Mouse (Mus musculus) liver, embryonic 13.5 days (tissue): ENCODE measurements at regions not wholly inside any gene's neighbourhood (a gene's known extent, or its start where the extent isn't known, plus 50 kb on each side); places are given as distances from the start of the nearest gene placed in this dataset.
"Not testable (repeated sequence)": the region's sequence is repeated elsewhere in the genome, so short reads cannot be mapped to it uniquely, and the experiment has no call there.

Experiments
- ATAC-seq: fragments of 200-750 bp; cut with Nextera tagmentation; 2 replicates; pipeline ENCODE4 v1.8.0; 2017; ENCODE audit warnings: low read depth, mild to moderate bottlenecking, moderate number of reproducible peaks, moderate library complexity
- DNase-seq: peaks from one replicate; pipeline ENCODE4 v3.0.0; 2022
- H3K27ac ChIP-seq: fragments of 300-500 bp; sonication (generic); 2 replicates; pipeline ENCODE4 v1.5.1; 2015; ENCODE audit warnings: moderate library complexity, mild to moderate bottlenecking, inconsistent platforms
- H3K27me3 ChIP-seq: fragments of 300-500 bp; sonication (generic); 2 replicates; pipeline ENCODE4 v1.6.1; 2015; ENCODE audit warnings: mild to moderate bottlenecking, inconsistent platforms
- H3K36me3 ChIP-seq: fragments of 300-500 bp; sonication (generic); 2 replicates; pipeline ENCODE4 v1.6.1; 2015; ENCODE audit warnings: mild to moderate bottlenecking, inconsistent platforms
- H3K4me1 ChIP-seq: fragments of 300-500 bp; sonication (generic); replicated peaks from 2 replicates; pipeline ENCODE4 v1.6.1; 2015; ENCODE audit warnings: inconsistent platforms
- H3K4me2 ChIP-seq: fragments of 300-500 bp; sonication (generic); 2 replicates; pipeline ENCODE4 v1.6.1; 2015; ENCODE audit warnings: inconsistent platforms, mild to moderate bottlenecking, moderate library complexity
- H3K4me3 ChIP-seq: fragments of 300-500 bp; sonication (generic); replicated peaks from 2 replicates; pipeline ENCODE4 v1.5.1; 2015; ENCODE audit warnings: mild to moderate bottlenecking, inconsistent platforms
- H3K9ac ChIP-seq: fragments of 300-500 bp; sonication (generic); 2 replicates; pipeline ENCODE4 v1.6.1; 2015; ENCODE audit warnings: mild to moderate bottlenecking, inconsistent platforms
- H3K9me3 ChIP-seq: fragments of 300-500 bp; sonication (generic); replicated peaks from 2 replicates; pipeline ENCODE4 v1.6.1; 2016; ENCODE audit warnings: inconsistent platforms
- WGBS: fragments of 180-500 bp; shearing (Covaris S2); methylation state at CpG from one replicate; pipeline ENCODE4 v1.1.7; 2015; ENCODE audit not compliant: insufficient replicate concordance; 5-methylcytosine and 5-hydroxymethylcytosine counted together

DNA sequence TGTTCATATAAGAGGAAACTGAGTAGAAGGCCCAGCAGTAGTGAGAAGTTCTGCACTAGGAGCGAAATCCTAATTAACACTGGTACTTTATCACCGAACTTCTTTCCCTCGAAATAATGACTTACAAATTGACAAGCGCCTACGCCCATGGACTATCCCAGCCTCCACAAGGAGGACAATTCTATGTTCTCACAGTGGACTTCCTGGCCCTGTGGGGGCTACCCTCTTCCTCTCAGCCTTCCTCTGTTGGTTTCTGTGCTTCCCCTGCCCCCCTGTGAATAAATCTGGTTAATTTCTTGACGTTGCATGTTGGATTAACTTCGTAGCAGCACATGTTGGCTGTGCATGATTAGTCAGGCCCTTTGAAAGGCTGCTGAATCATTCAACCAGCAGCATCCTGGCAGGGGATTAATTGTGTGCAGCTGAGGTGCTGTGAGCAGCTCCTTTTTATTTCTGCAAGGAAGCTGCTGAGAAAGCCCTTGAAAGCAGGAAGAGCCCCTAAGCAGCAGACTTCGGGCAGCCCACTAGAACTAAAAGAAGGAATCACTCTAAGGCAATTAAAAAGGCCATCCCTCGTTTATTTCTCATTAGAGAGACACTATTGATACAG lies 117.4 kb downstream of the Pmp22 start:
- no peak for ATAC-seq

DNA sequence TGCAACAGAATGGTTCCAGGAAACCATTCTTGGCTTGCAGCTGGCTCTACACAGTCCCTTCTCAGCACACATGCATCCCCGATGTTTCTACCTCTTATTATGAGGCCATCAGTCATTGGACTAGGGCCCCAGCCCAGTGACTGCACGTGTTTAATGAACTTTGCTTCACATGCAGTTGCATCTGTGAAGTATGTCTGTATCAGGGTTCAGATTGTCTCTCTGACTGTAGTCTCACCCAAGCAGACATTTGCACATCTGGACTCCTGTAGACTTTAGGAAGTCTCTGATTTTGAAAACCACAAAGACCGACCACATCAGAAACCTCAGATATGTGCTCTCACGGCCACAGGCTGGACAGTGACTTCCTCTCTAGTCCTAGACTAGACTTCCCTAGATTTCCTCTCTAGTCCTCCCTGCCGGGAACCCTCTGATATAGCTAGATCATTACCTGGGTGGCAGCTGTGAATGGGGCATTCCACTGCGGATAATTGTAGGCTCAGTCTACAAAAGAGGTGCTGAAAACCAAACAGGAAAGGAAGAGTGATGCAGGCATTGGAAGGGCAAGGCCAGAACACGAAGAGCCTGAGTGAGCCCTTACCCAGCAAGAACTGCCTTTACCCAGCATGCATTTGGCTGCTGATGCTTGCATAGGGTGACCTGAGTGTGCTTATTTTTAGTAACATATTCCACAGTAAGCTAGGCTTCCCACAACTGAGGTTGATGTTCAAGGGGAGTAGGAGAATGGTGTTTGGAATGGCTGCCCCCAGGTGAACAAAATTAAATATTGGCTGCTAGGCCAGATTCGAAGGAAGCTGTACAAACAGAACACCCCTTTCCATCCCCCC lies 123.5 kb downstream of the Pmp22 start:
- WGBS, result 29% methylated on average over 8 of the region's 8 CpGs
- H3K27ac ChIP-seq, result no peak overlapping the region
- ATAC-seq (no peak), DNase-seq (no peak)
- H3K9ac ChIP-seq, result no peak overlapping the region
- H3K27me3 ChIP-seq, result peaks cover 3% of the 10 kb centered on the region; the same call in 1 of the 2 replicates
- H3K4me3 ChIP-seq, result no peak overlapping the region
- H3K9me3 ChIP-seq, result no peaks in the 10 kb centered on the region
- H3K4me2 ChIP-seq, result no peak overlapping the region
- no peaks in the 10 kb centered on the region for H3K36me3 ChIP-seq
- no peaks in the 10 kb centered on the region for H3K4me1 ChIP-seq

More for the DNA sequence above, 117.4 kb downstream of the Pmp22 start:
- H3K36me3 ChIP-seq, result no peaks in the 10 kb centered on the region
- no peak overlapping the region for H3K27ac ChIP-seq
- no peak overlapping the region for H3K4me2 ChIP-seq
- peaks cover 3% of the 10 kb centered on the region; the same call in 1 of the 2 replicates for H3K27me3 ChIP-seq
- WGBS, result 46% methylated on average over 9 of the region's 9 CpGs
- DNase-seq, result no peak
- H3K4me1 ChIP-seq, result no peaks in the 10 kb centered on the region
- H3K9me3 ChIP-seq, result no peaks in the 10 kb centered on the region
- H3K4me3 ChIP-seq, result no peak overlapping the region
- no peak overlapping the region for H3K9ac ChIP-seq

DNA sequence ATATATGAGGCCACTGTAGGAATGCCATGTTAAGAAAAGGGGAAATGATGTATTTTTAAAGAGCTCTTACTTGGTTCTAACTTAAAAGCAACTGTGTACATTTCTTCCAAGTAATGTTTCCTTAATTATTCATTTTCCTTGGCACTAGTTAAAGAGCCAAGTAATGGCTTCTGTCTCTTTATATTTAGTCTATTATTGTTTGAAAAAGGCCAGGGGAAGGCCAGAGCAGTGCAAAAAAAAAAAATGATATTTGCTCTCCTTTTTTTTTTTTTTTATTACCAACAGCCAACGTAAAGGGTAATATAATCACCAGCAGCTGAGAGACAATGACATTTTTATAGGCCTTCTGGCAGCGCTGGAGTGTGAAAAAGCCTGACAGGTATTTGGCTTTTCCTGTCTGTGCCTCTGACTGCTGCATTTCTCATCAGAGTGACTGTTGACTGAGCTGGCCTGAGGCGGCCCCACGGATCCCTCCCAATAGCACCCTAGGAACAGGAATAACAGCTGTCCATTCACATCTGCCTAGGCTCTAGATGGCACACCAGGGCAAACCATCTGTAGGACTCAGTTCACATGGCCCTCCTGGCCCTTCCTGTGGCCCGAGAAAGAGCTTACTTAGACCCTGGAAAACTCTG lies 124.3 kb downstream of the Pmp22 start:
- Histone ChIP-seq H3K27ac (no peak overlapping the region), H3K9me3 (no peaks in the 10 kb centered on the region), H3K36me3 (no peaks in the 10 kb centered on the region), H3K4me1 (no peaks in the 10 kb centered on the region), H3K4me2 (no peak overlapping the region), H3K9ac (no peak overlapping the region), H3K27me3 (peaks cover 3% of the 10 kb centered on the region; the same call in 1 of the 2 replicates), H3K4me3 (no peak overlapping the region)
- no peak for DNase-seq
- 33% methylated on average over 5 of the region's 5 CpGs for WGBS
- ATAC-seq, result no peak

DNA sequence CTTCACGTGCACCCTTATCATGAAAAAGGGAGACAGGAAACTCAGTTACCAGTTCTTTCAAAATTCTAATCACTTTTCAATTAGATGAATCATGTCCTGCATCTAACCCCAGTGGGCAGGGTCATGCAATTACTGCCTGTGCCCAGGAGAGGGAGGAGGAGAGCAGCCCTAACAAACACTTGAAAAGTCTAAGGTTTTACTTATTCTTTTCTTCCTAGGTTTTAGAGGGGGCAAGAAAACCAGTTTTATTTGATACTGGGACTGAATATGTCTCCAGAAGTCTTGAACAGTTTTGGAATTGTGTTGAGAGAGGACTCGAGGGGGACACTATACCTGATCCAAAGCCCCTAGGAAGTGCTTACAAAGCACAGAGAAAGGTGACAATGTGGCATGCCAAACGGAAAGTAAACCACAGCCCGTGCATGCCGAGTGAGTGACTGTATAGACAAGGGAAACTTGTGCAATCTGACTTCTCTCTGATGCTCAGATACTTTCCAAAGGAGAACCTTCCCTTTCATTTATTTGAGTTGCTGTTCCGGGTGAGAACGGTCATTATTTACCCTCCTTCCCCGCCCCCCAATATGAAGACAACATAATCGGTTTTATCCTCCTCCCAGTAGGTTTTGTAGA lies 135.8 kb downstream of the Pmp22 start:
- DNase-seq, result no peak
- no peak overlapping the region for H3K4me3 ChIP-seq
- no peak for ATAC-seq
- no peaks in the 10 kb centered on the region for H3K4me1 ChIP-seq
- H3K9me3 ChIP-seq, result no peaks in the 10 kb centered on the region
- H3K27ac ChIP-seq, result no peak overlapping the region
- H3K4me2 ChIP-seq, result 0 out of 2 replicates have a peak overlapping the region, but pooled peaks have one; percentile 10
- H3K27me3 ChIP-seq, result 0 out of 2 replicates have a peak, but pooled peaks cover 2% of the 10 kb centered on the region
- H3K36me3 ChIP-seq, result no peaks in the 10 kb centered on the region
- no peak overlapping the region; the same call in 1 of the 2 replicates for H3K9ac ChIP-seq
- 28% methylated on average over 9 of the region's 9 CpGs for WGBS

DNA sequence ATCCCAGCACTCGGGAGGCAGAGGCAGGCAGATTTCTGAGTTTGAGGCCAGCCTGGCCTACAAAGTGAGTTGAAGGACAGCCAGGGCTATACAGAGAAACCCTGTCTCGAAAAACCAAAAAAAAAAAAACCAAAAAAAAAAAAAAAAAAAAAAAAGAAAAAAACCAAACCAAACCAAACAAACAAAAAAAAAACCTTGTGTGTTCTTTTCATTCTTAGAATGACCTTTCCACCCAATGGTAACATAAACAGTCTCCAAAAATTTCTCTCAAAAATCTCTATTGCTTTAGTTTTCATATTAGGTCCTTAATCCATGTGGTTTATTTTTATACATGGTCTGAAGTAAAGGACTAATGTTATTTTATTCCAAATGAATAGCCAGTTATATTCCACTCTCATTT lies 137.5 kb downstream of the Pmp22 start:
- H3K4me3 ChIP-seq, H3K9me3 ChIP-seq, H3K27me3 ChIP-seq, DNase-seq, H3K9ac ChIP-seq, H3K36me3 ChIP-seq, H3K4me2 ChIP-seq, ATAC-seq, H3K4me1 ChIP-seq, H3K27ac ChIP-seq: not testable (repeated sequence)
- 49% methylated on average over 2 of the region's 2 CpGs for WGBS

DNA sequence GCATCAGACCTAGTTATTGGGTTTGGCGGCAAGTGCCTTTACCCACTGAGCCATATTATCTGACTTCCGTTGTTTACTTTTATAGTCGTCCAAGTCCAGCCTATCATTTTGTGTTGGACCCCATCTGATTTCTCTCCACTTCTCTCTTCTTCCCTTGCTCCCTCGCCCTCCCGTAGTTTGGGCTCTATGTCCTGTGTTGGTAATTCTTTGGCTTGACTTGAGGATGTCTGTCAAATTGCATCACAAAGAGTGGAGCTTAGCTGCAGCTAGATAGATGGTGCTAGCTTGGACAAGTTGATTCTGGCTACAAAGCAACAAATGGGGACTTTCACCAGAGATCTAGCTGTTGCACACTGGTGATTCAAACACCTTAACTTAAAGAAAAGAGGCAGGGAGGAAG lies 147.9 kb downstream of the Pmp22 start:
- no peak overlapping the region for H3K4me2 ChIP-seq

DNA sequence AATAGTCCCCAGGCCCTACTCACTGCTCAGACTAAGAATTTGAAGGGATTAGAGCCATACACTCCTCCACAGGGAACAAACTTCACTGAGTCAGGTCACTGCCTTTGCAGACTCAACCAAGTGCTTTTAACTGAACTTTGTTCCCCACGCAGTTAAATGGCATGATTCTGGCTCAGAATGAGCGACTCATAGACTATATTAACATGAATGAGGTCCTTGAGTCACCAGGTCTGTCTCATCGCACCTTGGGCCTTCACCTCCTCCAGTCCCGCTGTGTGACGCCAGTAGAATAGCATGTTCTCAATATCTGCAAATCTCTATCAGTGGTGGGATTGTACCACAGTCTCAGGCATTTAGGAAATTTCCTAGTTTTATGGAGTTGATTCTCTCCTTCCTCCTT lies 153.1 kb downstream of the Pmp22 start:
- Histone ChIP-seq H3K27me3 (no peaks in the 10 kb centered on the region), H3K4me3 (no peak overlapping the region), H3K9me3 (no peaks in the 10 kb centered on the region), H3K27ac (no peak overlapping the region), H3K4me1 (no peaks in the 10 kb centered on the region), H3K9ac (no peak overlapping the region), H3K4me2 (no peak overlapping the region), H3K36me3 (no peaks in the 10 kb centered on the region)
- DNase-seq (no peak), ATAC-seq (no peak)
- WGBS, result 73% methylated on average over 5 of the region's 5 CpGs

More for the DNA sequence above, 147.9 kb downstream of the Pmp22 start:
- no peaks in the 10 kb centered on the region for H3K4me1 ChIP-seq
- DNase-seq (no peak), ATAC-seq (no peak)
- no peak overlapping the region for H3K27ac ChIP-seq
- H3K9me3 ChIP-seq, result no peaks in the 10 kb centered on the region
- H3K9ac ChIP-seq, result no peak overlapping the region
- H3K4me3 ChIP-seq, result no peak overlapping the region
- H3K27me3 ChIP-seq, result no peaks in the 10 kb centered on the region
- no peaks in the 10 kb centered on the region for H3K36me3 ChIP-seq
- 62% methylated on average over 5 of the region's 5 CpGs for WGBS

DNA sequence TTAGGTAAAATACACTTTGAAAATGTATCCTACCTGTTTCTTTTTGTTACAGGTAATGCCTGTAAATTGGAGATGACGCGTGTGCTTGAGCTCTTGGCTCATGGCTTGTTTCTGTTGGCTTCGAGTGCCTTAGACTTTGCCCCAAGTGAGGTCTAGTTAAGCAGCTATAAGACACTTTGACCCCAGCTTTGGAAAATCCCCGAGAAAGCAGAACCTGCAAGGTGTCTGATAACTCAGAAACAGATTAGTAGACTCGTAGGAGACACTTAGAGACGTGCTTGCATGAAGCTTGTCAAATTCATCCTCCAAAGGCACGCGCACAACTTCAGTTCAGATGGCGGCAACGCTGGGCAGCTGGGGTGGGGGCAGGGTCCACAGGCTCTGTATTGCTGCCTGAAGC lies 153.8 kb downstream of the Pmp22 start:
- WGBS, result 68% methylated on average over 10 of the region's 10 CpGs
- DNase-seq, result no peak
- H3K9me3 ChIP-seq, result no peaks in the 10 kb centered on the region

DNA sequence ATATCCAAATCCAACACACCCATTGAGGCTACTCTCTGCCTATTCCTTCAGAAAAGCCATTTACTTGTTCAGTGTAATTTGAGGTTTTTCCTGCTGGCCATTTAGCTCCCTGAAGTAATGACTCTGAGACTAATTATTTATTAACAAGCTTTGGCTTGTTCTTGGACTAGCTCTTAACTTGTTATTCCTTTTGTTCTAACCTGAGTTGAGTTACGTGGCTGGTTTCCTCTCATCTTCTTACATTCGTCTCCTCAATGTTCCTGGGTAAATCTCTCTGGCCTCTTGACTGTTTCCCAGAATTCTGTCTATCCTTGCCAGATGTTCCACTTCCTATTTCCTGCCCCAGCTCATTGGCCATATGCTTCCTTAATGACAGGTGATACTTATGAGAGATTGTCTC lies 157.2 kb downstream of the Pmp22 start:
- H3K9ac ChIP-seq, result no peak overlapping the region
- no peaks in the 10 kb centered on the region for H3K4me1 ChIP-seq
- no peaks in the 10 kb centered on the region for H3K27me3 ChIP-seq
- no peak for DNase-seq
- no peak overlapping the region for H3K4me2 ChIP-seq
- H3K27ac ChIP-seq, result no peak overlapping the region
- 54% methylated on average over 2 of the region's 2 CpGs for WGBS
- H3K4me3 ChIP-seq, result no peak overlapping the region
- no peaks in the 10 kb centered on the region for H3K36me3 ChIP-seq
- H3K9me3 ChIP-seq, result no peaks in the 10 kb centered on the region
- ATAC-seq, result no peak

More for the DNA sequence above, 153.8 kb downstream of the Pmp22 start:
- Histone ChIP-seq H3K27me3 (no peaks in the 10 kb centered on the region), H3K36me3 (no peaks in the 10 kb centered on the region), H3K4me2 (no peak overlapping the region), H3K9ac (no peak overlapping the region), H3K27ac (no peak overlapping the region), H3K4me1 (no peaks in the 10 kb centered on the region), H3K4me3 (no peak overlapping the region)
- ATAC-seq, result no peak

DNA sequence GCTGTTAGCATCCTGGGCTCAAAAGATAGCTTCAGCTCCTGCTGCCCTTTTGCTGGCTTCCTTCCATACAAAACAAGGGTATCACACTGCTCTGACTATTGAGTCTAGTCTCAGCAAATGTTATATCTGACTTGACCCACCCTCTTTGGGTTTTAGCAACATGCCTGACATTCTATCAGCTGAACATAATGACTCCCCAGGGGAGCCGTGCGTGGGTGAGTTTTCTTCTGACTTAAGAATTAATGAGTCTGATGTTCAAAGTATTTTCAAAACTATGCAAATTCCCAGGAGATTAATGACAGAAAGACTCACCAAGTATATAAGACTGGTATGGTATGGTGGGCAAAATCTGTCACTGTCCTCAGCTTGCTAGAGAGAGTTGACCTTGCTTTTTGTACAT lies 159.0 kb downstream of the Pmp22 start:
- no peak overlapping the region for H3K4me3 ChIP-seq
- ATAC-seq (no peak), DNase-seq (no peak)
- no peak overlapping the region for H3K4me2 ChIP-seq
- H3K27me3 ChIP-seq, result no peaks in the 10 kb centered on the region
- no peak overlapping the region for H3K27ac ChIP-seq
- WGBS, result 73% methylated on average over 2 of the region's 2 CpGs
- H3K36me3 ChIP-seq, result no peaks in the 10 kb centered on the region
- no peaks in the 10 kb centered on the region for H3K9me3 ChIP-seq
- no peak overlapping the region for H3K9ac ChIP-seq
- no peaks in the 10 kb centered on the region for H3K4me1 ChIP-seq

DNA sequence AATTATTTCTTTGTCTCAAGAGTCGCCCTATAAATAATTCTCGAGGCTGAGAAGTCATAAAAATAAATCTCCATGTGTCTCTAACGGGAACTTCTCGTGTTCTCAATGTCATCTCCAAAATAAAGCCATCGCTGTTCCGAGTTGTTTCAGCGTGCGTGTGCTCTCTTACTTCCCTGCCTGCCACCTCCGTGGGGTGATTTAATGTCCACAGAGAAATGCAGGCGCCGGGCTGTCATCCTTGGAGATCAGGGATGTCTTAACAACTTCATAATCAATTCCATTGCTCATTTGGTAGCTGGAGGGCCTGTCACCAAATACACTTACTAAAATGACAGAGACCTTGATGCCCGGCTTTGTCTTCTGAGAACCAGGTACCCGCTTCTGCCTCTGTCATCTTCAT lies 161.8 kb downstream of the Pmp22 start:
- Histone ChIP-seq H3K36me3 (no peaks in the 10 kb centered on the region), H3K4me3 (no peak overlapping the region), H3K27ac (no peak overlapping the region), H3K9me3 (no peaks in the 10 kb centered on the region), H3K9ac (no peak overlapping the region), H3K4me1 (no peaks in the 10 kb centered on the region), H3K4me2 (no peak overlapping the region), H3K27me3 (no peaks in the 10 kb centered on the region)
- WGBS, result 73% methylated on average over 13 of the region's 13 CpGs
- ATAC-seq (no peak), DNase-seq (no peak)
